Mouse (Mus musculus): ENCODE data around the gene Lmo2.

GRCm38 (mm10) chr2:103956867-103957266 is 919 bp upstream of the Lmo2 start:
- TF ChIP-seq CTCF (conservative IDR thresholded peaks at IDR 0.05; ENCODE audit: insufficient read depth, insufficient read length, low read depth, low read length) (no peak), POLR2A (IDR thresholded peaks at IDR 0.05; ENCODE audit: low read depth, low read length) (no peak)

Measured in kidney, adult 2 months (tissue).